Mouse (Mus musculus) kidney, adult 8-10 months (tissue): ENCODE results near the gene Olfr641.

Experiments
- DNase-seq, 2 experiments: peaks; one replicate each; pipeline ENCODE4 v3.0.0; 2022

Gene Olfr641

GRCm38 (mm10) chr7:104035145-104035544 lies at the start of gene Olfr641:
Gene Olfr641, plus strand, starts transcription at chr7:104035445.
- no peak for DNase-seq

GRCm38 (mm10) chr7:103998446-103998845 lies 36.8 kb upstream of the Olfr641 start, which contains the start of gene Olfr638:
Gene Olfr638, plus strand, starts transcription at chr7:103998746.
- DNase-seq, result no peak

GRCm38 (mm10) chr7:103999124-103999523 lies 36.1 kb upstream of the Olfr641 start:
- no peak for DNase-seq

GRCm38 (mm10) chr7:104017203-104017602 lies 18.0 kb upstream of the Olfr641 start, which contains the start of gene Olfr639:
Gene Olfr639, minus strand, starts transcription at chr7:104017303.
- no peak for DNase-seq

GRCm38 (mm10) chr7:104018953-104019352 lies 16.3 kb upstream of the Olfr641 start:
- no peak for DNase-seq

GRCm38 (mm10) chr7:104021651-104022050 lies 13.6 kb upstream of the Olfr641 start:
- DNase-seq, result no peak

GRCm38 (mm10) chr7:104025473-104025872 lies 9.8 kb upstream of the Olfr641 start, which contains the start of gene Olfr640:
Gene Olfr640, minus strand, starts transcription at chr7:104025573.
- DNase-seq, result no peak

- no peak for DNase-seq
Observed at GRCm38 (mm10) chr7:104026978-104027377, 8.3 kb upstream of the Olfr641 start.

- DNase-seq, result no peak
Observed at GRCm38 (mm10) chr7:104050745-104051144, 15.5 kb downstream of the Olfr641 start.

GRCm38 (mm10) chr7:104052566-104052965 lies 17.3 kb downstream of the Olfr641 start, which contains the start of gene Olfr642:
Gene Olfr642, minus strand, starts transcription at chr7:104052666.
- no peak for DNase-seq

- no peak for DNase-seq
Observed at GRCm38 (mm10) chr7:104059215-104059614, 24.0 kb downstream of the Olfr641 start.

- no peak for DNase-seq
Observed at GRCm38 (mm10) chr7:104061345-104061744, 26.1 kb downstream of the Olfr641 start, which contains the start of gene 4930516K23Rik. Gene 4930516K23Rik, minus strand, starts transcription at chr7:104061445.

GRCm38 (mm10) chr7:104071769-104072168 lies 36.5 kb downstream of the Olfr641 start, which contains the start of gene Olfr644:
Gene Olfr644, minus strand, starts transcription at chr7:104071869.
- DNase-seq, result no peak

- no peak for DNase-seq
Observed at GRCm38 (mm10) chr7:104085365-104085764, 50.1 kb downstream of the Olfr641 start, which contains the start of gene Olfr645. Gene Olfr645, minus strand, starts transcription at chr7:104085465.
